Mouse (Mus musculus) thymus, adult 2 months (tissue): ENCODE measurements around the gene Kctd6.

Experiments
- CTCF ChIP-seq: fragments of 200-500 bp; IDR thresholded peaks from 2 replicates; pipeline ENCODE4 v1.5.1; 2012; ENCODE audit warnings: mild to moderate bottlenecking, control low read depth, low read length, moderate library complexity, borderline replicate concordance; ENCODE audit not compliant: control insufficient read depth, poor library complexity, insufficient read depth; ENCODE audit errors: extremely low read depth
- POLR2A ChIP-seq: fragments of 200-500 bp; IDR thresholded peaks from 2 replicates; pipeline ENCODE4 v1.6.1; 2012; ENCODE audit warnings: mild to moderate bottlenecking, low read length, control low read depth, moderate library complexity; ENCODE audit not compliant: control insufficient read depth, poor library complexity, insufficient read depth; ENCODE audit errors: extremely low read depth

GRCm38 (mm10) chr14:8264378-8264777, 50.4 kb downstream of the Kctd6 start:
- no peak for TF ChIP-seq CTCF
- TF ChIP-seq POLR2A: no peak
